Mouse (Mus musculus): ENCODE results near the gene Rps8. TPM values are rescaled to one million over a fixed set of nuclear protein-coding genes. Genes with fewer than 3 reads are reported as not detected.
"Not testable (repeated sequence)": the region's sequence is repeated elsewhere in the genome, so short reads cannot be mapped to it uniquely, and the experiment has no call there.

The Rps8 gene
- 100 to 1,000 TPM; 527 to 622 TPM for total RNA-seq (2021)
- long read RNA-seq, experiment 1, transcript Rps8-201 (6 exons, 860 nt): major isoform, 91 of 94 reads
- long read RNA-seq, experiment 1, partial matches to known transcripts: 2 of 94 reads
- long read RNA-seq, experiment 1, other reads (novel, unspliced or antisense): 0 of 94 reads
- long read RNA-seq, experiment 2, transcript Rps8-201 (6 exons, 860 nt): major isoform, 98 of 108 reads
- long read RNA-seq, experiment 2, partial matches to known transcripts: 5 of 108 reads
- long read RNA-seq, experiment 2, other reads (novel, unspliced or antisense): 3 of 108 reads

- DNase-seq: peak; percentile 92
- H3K4me3 ChIP-seq: peak within 1 kb of the TSS; percentile 99
- no peak for TF ChIP-seq CTCF (IDR thresholded peaks at IDR 0.05)
- peak within 1 kb of the TSS; percentile 96 for H3K27ac ChIP-seq
- intact Hi-C loops (cut with DNase I): no loop called here
These were observed at the start of gene Rps8 for GRCm38 (mm10) chr4:117155792-117156355. Gene Rps8, minus strand, starts transcription at chr4:117156243.

DNA sequence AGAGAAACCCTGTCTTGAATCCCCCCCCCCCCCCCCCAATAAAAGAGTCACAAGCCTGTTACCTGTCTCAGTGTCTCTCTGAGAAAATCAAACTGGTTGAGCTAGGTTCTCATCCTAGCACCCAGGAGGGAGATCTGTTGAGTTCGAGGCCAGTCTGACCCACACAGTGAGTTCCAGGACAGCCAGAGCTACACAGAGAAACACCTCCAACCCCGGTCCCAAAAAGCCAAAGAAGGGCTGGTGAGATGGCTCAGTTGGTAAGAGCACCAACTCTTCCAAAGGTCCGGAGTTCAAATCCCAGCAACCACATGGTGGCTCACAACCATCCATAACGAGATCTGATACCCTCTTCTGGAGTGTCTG is 46.9 kb upstream of the Rps8 start:
- no peak for TF ChIP-seq CTCF (IDR thresholded peaks at IDR 0.05)
- Histone ChIP-seq H3K4me3 (no peak overlapping the region), H3K27ac (peak overlapping the region; percentile 76; the same call in 1 of the 2 replicates)
- intact Hi-C loops (cut with DNase I): no loop called here
- DNase-seq: no peak

- peak overlapping the region; percentile 76 for H3K27ac ChIP-seq
- H3K4me3 ChIP-seq: peak overlapping the region; percentile 56
- intact Hi-C loops (cut with DNase I): no loop called here
- TF ChIP-seq CTCF (IDR thresholded peaks at IDR 0.05): peak; percentile 66
- DNase-seq: peak; percentile 30
These were observed 46.3 kb upstream of the Rps8 start for GRCm38 (mm10) chr4:117202046-117202991.

DNA sequence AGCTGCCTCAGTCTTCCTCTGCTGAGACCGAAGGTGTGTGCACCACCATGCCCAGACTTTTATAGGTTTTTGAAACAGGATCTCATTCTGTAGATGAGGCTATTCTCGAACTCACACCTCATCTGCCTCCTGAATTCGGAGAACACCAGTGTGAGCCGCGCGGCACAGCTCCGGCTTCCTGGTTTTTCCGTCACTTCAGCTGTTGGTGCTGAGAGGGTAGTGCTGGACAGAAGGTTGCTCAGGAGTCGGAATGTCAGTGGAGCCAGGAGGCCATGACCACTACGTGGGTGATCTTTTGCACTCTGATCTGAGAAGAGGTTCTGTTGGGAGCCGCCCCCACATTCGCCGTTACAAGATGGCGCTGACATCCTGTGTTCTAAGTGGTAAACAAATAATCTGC is 35.8 kb upstream of the Rps8 start:
- H3K4me3 ChIP-seq: no peak overlapping the region
- TF ChIP-seq CTCF (IDR thresholded peaks at IDR 0.05): no peak
- DNase-seq: no peak
- intact Hi-C loops (cut with DNase I): no loop called here
- 0 out of 2 replicates have a peak overlapping the region, but pooled peaks have one; percentile 8 for H3K27ac ChIP-seq

- no peak for DNase-seq
- no peak for TF ChIP-seq CTCF (IDR thresholded peaks at IDR 0.05)
- Histone ChIP-seq H3K27ac (peak overlapping the region; percentile 94), H3K4me3 (no peak overlapping the region)
- intact Hi-C loops (cut with DNase I): no loop called here
These were observed 34.6 kb upstream of the Rps8 start for GRCm38 (mm10) chr4:117190660-117191059.

GRCm38 (mm10) chr4:117189856-117190543 is 34.0 kb upstream of the Rps8 start:
- H3K27ac ChIP-seq: peak overlapping the region; percentile 94
- no peak for DNase-seq
- H3K4me3 ChIP-seq: peak overlapping the region; percentile 79
- intact Hi-C loops (cut with DNase I): no loop called here
- TF ChIP-seq CTCF (IDR thresholded peaks at IDR 0.05): no peak

- Histone ChIP-seq H3K4me3 (peak overlapping the region; percentile 79), H3K27ac (peak overlapping the region; percentile 94)
- intact Hi-C loops (cut with DNase I): no loop called here
- DNase-seq: peak; percentile 89
- TF ChIP-seq CTCF (IDR thresholded peaks at IDR 0.05): peak; percentile 92
These were observed 33.4 kb upstream of the Rps8 start for GRCm38 (mm10) chr4:117189382-117189855.

- TF ChIP-seq CTCF (IDR thresholded peaks at IDR 0.05): no peak
- peak overlapping the region; percentile 94 for H3K27ac ChIP-seq
- no peak for DNase-seq
- peak overlapping the region; percentile 79 for H3K4me3 ChIP-seq
- intact Hi-C loops (cut with DNase I): no loop called here
These were observed 32.9 kb upstream of the Rps8 start for GRCm38 (mm10) chr4:117188969-117189368.

- DNase-seq; intact Hi-C loops (cut with DNase I): not testable (repeated sequence)
- Histone ChIP-seq H3K27ac (peak overlapping the region; percentile 91), H3K4me3 (peak overlapping the region; percentile 72)
These were observed 26.7 kb upstream of the Rps8 start for GRCm38 (mm10) chr4:117182759-117183096.

DNA sequence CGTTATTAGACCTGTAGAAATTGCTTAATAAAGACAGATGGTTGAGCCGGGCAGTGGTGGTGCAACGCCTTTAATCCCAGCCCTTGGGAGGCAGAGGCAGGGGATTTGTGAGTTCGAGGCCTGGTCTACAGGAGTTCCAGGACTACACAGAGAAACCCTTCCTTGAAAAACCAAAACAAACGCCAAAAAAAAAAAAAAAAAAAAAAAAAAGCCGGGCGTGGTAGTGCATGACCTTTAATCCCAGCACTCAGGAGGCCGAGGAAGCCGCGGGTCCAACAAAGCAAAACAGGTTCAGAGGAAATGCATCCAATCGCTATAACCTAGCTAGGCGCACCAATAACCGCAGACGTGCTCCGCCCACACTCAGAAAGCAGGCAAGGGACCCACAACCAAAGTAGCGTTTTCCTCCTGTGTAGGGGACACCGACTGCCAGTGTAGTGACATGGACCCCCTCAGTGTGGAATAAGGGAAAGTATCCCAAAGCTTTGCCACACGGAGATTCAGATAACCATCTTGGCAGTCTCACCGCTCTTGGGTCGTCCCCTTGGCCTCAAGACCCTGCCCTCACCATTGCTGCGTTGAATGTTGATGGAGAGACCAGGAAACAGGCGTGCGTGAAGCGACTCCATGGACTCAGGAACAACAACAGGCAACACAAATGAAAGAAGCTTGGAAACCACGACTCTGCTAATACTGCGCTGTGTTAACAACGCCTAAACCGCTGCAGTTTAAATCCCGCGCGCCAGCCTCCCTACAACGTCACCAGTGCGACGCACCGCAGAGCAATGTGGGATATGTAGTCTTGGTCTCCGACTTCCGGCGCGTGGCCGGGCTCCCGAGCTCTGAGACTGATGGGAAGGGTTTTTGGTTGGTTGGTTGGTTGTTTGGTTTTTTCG is 26.1 kb upstream of the Rps8 start, which contains the start of gene Kif2c:
Gene Kif2c, minus strand, starts transcription at position 777 of the 896 bp plus-strand sequence.
- intact Hi-C loops (cut with DNase I): no loop called here
- TF ChIP-seq CTCF (IDR thresholded peaks at IDR 0.05): no peak
- DNase-seq: peak; percentile 94
- Histone ChIP-seq H3K27ac (peak within 1 kb of the TSS; percentile 91), H3K4me3 (peak within 1 kb of the TSS; percentile 72)

GRCm38 (mm10) chr4:117169936-117170335 is 13.9 kb upstream of the Rps8 start:
- TF ChIP-seq CTCF (IDR thresholded peaks at IDR 0.05): no peak
- intact Hi-C loops (cut with DNase I): no loop called here
- no peak overlapping the region for H3K4me3 ChIP-seq

More at GRCm38 (mm10) chr4:117169936-117170335, 13.9 kb upstream of the Rps8 start:
- DNase-seq: no peak
- no peak overlapping the region for H3K27ac ChIP-seq
